Comparison of ENCODE assay signal across 16 mouse cellular contexts in genomic region chr2:11457904-11458303, GRCm38 (mm10).
DNase-seq lines count a peak whose midpoint lies in the region; ATAC-seq and TF ChIP-seq lines count a peak whose summit lies in the region.
"Had no signal": no experiment of that assay in that cellular context is flagged by ENCODE, and none has a peak within 500 bp of the region (broad histone marks: within the 10 kb centered on the region; RNA-seq: fewer than 3 reads in every experiment).

No protein-coding gene starts in this region.

- peaks cover 17% of the 10 kb centered on the region for H3K4me1 ChIP-seq in embryonic fibroblast, embryonic 13.5 days (ENCODE audit: control insufficient read depth, insufficient read depth, low read length)
- no peaks in the 10 kb centered on the region for H3K4me1 ChIP-seq in stomach, postnatal 0 days (replicated peaks; ENCODE audit: control insufficient read depth, insufficient read depth)
- H3K4me1 ChIP-seq in forebrain, embryonic 11.5 days (replicated peaks; ENCODE audit: control insufficient read depth, insufficient read depth, low read length) = no peaks in the 10 kb centered on the region
- H3K4me1 ChIP-seq: embryonic facial prominence, embryonic 12.5 days; hindbrain, embryonic 13.5 days had no signal

- TF ChIP-seq POLR2A in embryonic fibroblast, embryonic 13.5 days (IDR thresholded peaks at IDR 0.05; ENCODE audit: low read depth, low read length) = no peak

- TF ChIP-seq CTCF in embryonic fibroblast, embryonic 13.5 days (IDR thresholded peaks at IDR 0.05; ENCODE audit: borderline replicate concordance, insufficient read depth, low read length) = no peak
- no peak for TF ChIP-seq CTCF in stomach, postnatal 0 days (IDR thresholded peaks at IDR 0.05; ENCODE audit: low read depth)

- no peak overlapping the region for H3K9ac ChIP-seq in stomach, postnatal 0 days (ENCODE audit: low read length)
- no peak overlapping the region for H3K9ac ChIP-seq in forebrain, embryonic 11.5 days (ENCODE audit: low read length)
- H3K9ac ChIP-seq: embryonic facial prominence, embryonic 12.5 days; hindbrain, embryonic 13.5 days had no signal

- H3K9me3 ChIP-seq in stomach, postnatal 0 days (ENCODE audit: control insufficient read depth, low read length) = no peaks in the 10 kb centered on the region
- no peaks in the 10 kb centered on the region for H3K9me3 ChIP-seq in forebrain, embryonic 11.5 days (ENCODE audit: control insufficient read depth, low read length)
- H3K9me3 ChIP-seq: embryonic facial prominence, embryonic 12.5 days; hindbrain, embryonic 13.5 days had no signal

- H3K4me3 ChIP-seq in embryonic fibroblast, embryonic 13.5 days (ENCODE audit: insufficient read depth, low read length) = no peak overlapping the region
- H3K4me3 ChIP-seq in stomach, postnatal 0 days (ENCODE audit: low read depth, low read length) = no peak overlapping the region
- no peak overlapping the region for H3K4me3 ChIP-seq in forebrain, embryonic 11.5 days (ENCODE audit: low read depth, low read length)
- H3K4me3 ChIP-seq: embryonic facial prominence, embryonic 12.5 days; heart, adult 2 months; hindbrain, embryonic 13.5 days had no signal

- WGBS in stomach, postnatal 0 days = 50% methylated on average over 7 of the region's 7 CpGs
- 83% methylated on average over 7 of the region's 7 CpGs for WGBS in forebrain, embryonic 11.5 days

- TF ChIP-seq EP300 in stomach, postnatal 0 days (optimal IDR thresholded peaks at IDR 0.05) = no peak

- H3K27ac ChIP-seq in embryonic fibroblast, embryonic 13.5 days (ENCODE audit: insufficient read depth, low read length) = peak overlapping the region; percentile 38; the same call in 1 of the 2 replicates
- H3K27ac ChIP-seq in stomach, postnatal 0 days (replicated peaks) = no peak overlapping the region
- no peak overlapping the region for H3K27ac ChIP-seq in forebrain, embryonic 11.5 days (ENCODE audit: low read depth, low read length)
- H3K27ac ChIP-seq: embryonic facial prominence, embryonic 12.5 days; heart, adult 2 months; hindbrain, embryonic 13.5 days had no signal

- H3K36me3 ChIP-seq in stomach, postnatal 0 days (ENCODE audit: control insufficient read depth, insufficient read depth, low read length) = no peaks in the 10 kb centered on the region
- H3K36me3 ChIP-seq in forebrain, embryonic 11.5 days (ENCODE audit: control insufficient read depth, insufficient read depth, low read length) = no peaks in the 10 kb centered on the region
- H3K36me3 ChIP-seq: embryonic facial prominence, embryonic 12.5 days; hindbrain, embryonic 13.5 days had no signal

- no peak overlapping the region for H3K4me2 ChIP-seq in stomach, postnatal 0 days (replicated peaks; ENCODE audit: low read depth)
- no peak overlapping the region for H3K4me2 ChIP-seq in forebrain, embryonic 11.5 days (ENCODE audit: low read depth, low read length, severe bottlenecking)
- H3K4me2 ChIP-seq: embryonic facial prominence, embryonic 12.5 days; hindbrain, embryonic 13.5 days had no signal

- DNase-seq in kidney, adult 9 months = peak; percentile 12
- no peak for DNase-seq in kidney, adult 18-20 months
- peak; percentile 15 for DNase-seq in lung, postnatal 36 days
- no peak for DNase-seq in lung, postnatal 25 days (ENCODE audit: low spot score)
- DNase-seq in stomach, postnatal 0 days (ENCODE audit: low spot score) = no peak
- DNase-seq in embryo, embryonic 9.5 days (ENCODE audit: extremely low spot score) = no peak
- no peak for DNase-seq in forebrain, embryonic 11.5 days (ENCODE audit: low spot score)
- DNase-seq: adrenal gland, postnatal 14 days; cerebellum, adult 18-20 months; heart, adult 2 months; heart, postnatal 10 days; right cerebral cortex, postnatal 14 days; thymus, postnatal 14 days had no signal

- 0 out of 2 replicates have a peak, but pooled peaks have one; percentile 56 for ATAC-seq in stomach, postnatal 0 days (ENCODE audit: low FRiP score, low TSS enrichment)
- no peak for ATAC-seq in forebrain, embryonic 11.5 days (replicated peaks; ENCODE audit: low FRiP score)

- no peaks in the 10 kb centered on the region for H3K27me3 ChIP-seq in stomach, postnatal 0 days (ENCODE audit: control insufficient read depth, insufficient read depth, low read length)
- no peaks in the 10 kb centered on the region for H3K27me3 ChIP-seq in forebrain, embryonic 11.5 days (ENCODE audit: control insufficient read depth, insufficient read depth, low read length)
- H3K27me3 ChIP-seq: embryonic facial prominence, embryonic 12.5 days; hindbrain, embryonic 13.5 days had no signal

Comparison
In these comparisons a context has a peak if more than half of its experiments do, and no peak if none do; other contexts are left out.
1. DNase-seq: peak in kidney, adult 9 months (single experiment) and lung, postnatal 36 days (single experiment); none in kidney, adult 18-20 months (single experiment), lung, postnatal 25 days (single experiment), stomach, postnatal 0 days (single experiment), embryo, embryonic 9.5 days (single experiment) and forebrain, embryonic 11.5 days (single experiment).